Mouse (Mus musculus) CH12.LX (cell line): ENCODE results near the gene Smg6.

Experiments used
- BHLHE40 ChIP-seq: IDR thresholded peaks from 2 replicates; pipeline ENCODE4 v1.6.1; 2011; ENCODE audit warnings: mild to moderate bottlenecking, low read depth, low read length, improper control_type of control experiment
- CTCF ChIP-seq, 2 experiments: IDR thresholded peaks in 1 of 2; conservative IDR thresholded peaks in 1 of 2; 2 replicates each; pipeline ENCODE4 v1.5.1; 2011 to 2012; ENCODE audit warnings: low read depth in 2 of 2, low read length in 2 of 2, improper control_type of control experiment in 1 of 2, inconsistent platforms in 1 of 2, mild to moderate bottlenecking in 1 of 2, moderate library complexity in 1 of 2
- EP300 ChIP-seq: IDR thresholded peaks from 2 replicates; pipeline ENCODE4 v1.6.1; 2011; ENCODE audit warnings: low read length, improper control_type of control experiment
- ETS1 ChIP-seq: conservative IDR thresholded peaks from 2 replicates; pipeline ENCODE4 v1.6.1; 2012; ENCODE audit warnings: low read depth, mild to moderate bottlenecking, inconsistent platforms, low read length, improper control_type of control experiment, moderate library complexity
- GABPA ChIP-seq: IDR thresholded peaks from 2 replicates; pipeline ENCODE4 v1.6.1; 2012; ENCODE audit warnings: low read depth, low read length, improper control_type of control experiment, inconsistent platforms; ENCODE audit not compliant: insufficient replicate concordance
- JUND ChIP-seq: conservative IDR thresholded peaks from 2 replicates; pipeline ENCODE4 v1.6.1; 2011; ENCODE audit warnings: low read depth, low read length, improper control_type of control experiment
- MEF2A ChIP-seq: IDR thresholded peaks from 2 replicates; pipeline ENCODE4 v1.6.1; 2014; ENCODE audit warnings: low read depth, mild to moderate bottlenecking, inconsistent platforms, low read length, improper control_type of control experiment, borderline replicate concordance
- MYC ChIP-seq: IDR thresholded peaks from 2 replicates; pipeline ENCODE4 v1.6.1; 2011; ENCODE audit warnings: low read depth, mild to moderate bottlenecking, improper control_type of control experiment, low read length
- POLR2A ChIP-seq: IDR thresholded peaks from 2 replicates; pipeline ENCODE4 v1.6.1; 2011; ENCODE audit warnings: low read depth, mild to moderate bottlenecking, improper control_type of control experiment, low read length
- TBP ChIP-seq: conservative IDR thresholded peaks from 2 replicates; pipeline ENCODE4 v1.6.1; 2011; ENCODE audit warnings: low read depth, low read length, improper control_type of control experiment
- ZKSCAN1 ChIP-seq: IDR thresholded peaks from 2 replicates; pipeline ENCODE4 v1.6.1; 2012; ENCODE audit warnings: low read depth, inconsistent platforms, low read length, improper control_type of control experiment, borderline replicate concordance
- ZNF384 ChIP-seq: IDR thresholded peaks from 2 replicates; pipeline ENCODE4 v1.6.1; 2012; ENCODE audit warnings: low read depth, low read length, improper control_type of control experiment, inconsistent platforms

- TF ChIP-seq ZKSCAN1: no peak
- TF ChIP-seq MEF2A: no peak
- TF ChIP-seq ZNF384: no peak
- no peak for TF ChIP-seq BHLHE40
- TF ChIP-seq MYC: no peak
- no peak for TF ChIP-seq CTCF (conservative IDR thresholded peaks at IDR 0.05 in 1 of 2, IDR thresholded peaks at IDR 0.05 in 1 of 2; ENCODE audit: low read depth in 2 of 2, low read length in 2 of 2)
- no peak for TF ChIP-seq EP300
- no peak for TF ChIP-seq ETS1
- TF ChIP-seq JUND: no peak
- TF ChIP-seq POLR2A: no peak
- TF ChIP-seq TBP: no peak
- no peak for TF ChIP-seq GABPA
Observed at GRCm38 (mm10) chr11:75053722-75054121, 128.1 kb downstream of the Smg6 start.
